Mouse (Mus musculus) limb, embryonic 10.5 days (tissue): ENCODE measurements around the gene Wfdc6a. TPM values are rescaled to one million over a fixed set of nuclear protein-coding genes. Genes with fewer than 3 reads are reported as not detected.
"Not testable (repeated sequence)": the region's sequence is repeated elsewhere in the genome, so short reads cannot be mapped to it uniquely, and the experiment has no call there.

ENCODE experiments used
- DNase-seq: peaks from one replicate; pipeline ENCODE4 v3.0.0-alpha.2; 2017; ENCODE audit warnings: low spot score
- H3K27ac ChIP-seq: fragments of 300-500 bp; sonication (generic); 2 replicates; pipeline ENCODE4 v1.5.1; 2016; ENCODE audit warnings: mild to moderate bottlenecking
- H3K27me3 ChIP-seq: fragments of 300-500 bp; sonication (generic); 2 replicates; pipeline ENCODE4 v1.6.1; 2016; ENCODE audit warnings: low read depth, mild to moderate bottlenecking; ENCODE audit not compliant: poor library complexity, severe bottlenecking
- H3K36me3 ChIP-seq: fragments of 300-500 bp; sonication (generic); 2 replicates; pipeline ENCODE4 v1.6.1; 2016; ENCODE audit warnings: mild to moderate bottlenecking, moderate library complexity
- H3K4me1 ChIP-seq: fragments of 300-500 bp; sonication (generic); 2 replicates; pipeline ENCODE4 v1.6.1; 2016
- H3K4me3 ChIP-seq: fragments of 300-500 bp; sonication (generic); 2 replicates; pipeline ENCODE4 v1.5.1; 2016; ENCODE audit warnings: mild to moderate bottlenecking, moderate library complexity
- H3K9me3 ChIP-seq: fragments of 300-500 bp; sonication (generic); replicated peaks from 2 replicates; pipeline ENCODE4 v1.6.1; 2016; ENCODE audit warnings: mild to moderate bottlenecking
- WGBS: fragments of 180-500 bp; shearing (Covaris S2); methylation state at CpG from one replicate; pipeline ENCODE4 v1.1.7; 2016; 5-methylcytosine and 5-hydroxymethylcytosine counted together
- polyA plus RNA-seq: library from polyadenylated mRNA; unstranded; fragments of >200 nt; fragmentation: Nextera tagmentation; extraction: Ambion mirVana; gene quantifications from 2 replicates; pipeline ENCODE4 v1.2.1, GENCODE M21; 2016

Wfdc6a gene
- polyA plus RNA-seq = not detected in 2 replicates

DNA sequence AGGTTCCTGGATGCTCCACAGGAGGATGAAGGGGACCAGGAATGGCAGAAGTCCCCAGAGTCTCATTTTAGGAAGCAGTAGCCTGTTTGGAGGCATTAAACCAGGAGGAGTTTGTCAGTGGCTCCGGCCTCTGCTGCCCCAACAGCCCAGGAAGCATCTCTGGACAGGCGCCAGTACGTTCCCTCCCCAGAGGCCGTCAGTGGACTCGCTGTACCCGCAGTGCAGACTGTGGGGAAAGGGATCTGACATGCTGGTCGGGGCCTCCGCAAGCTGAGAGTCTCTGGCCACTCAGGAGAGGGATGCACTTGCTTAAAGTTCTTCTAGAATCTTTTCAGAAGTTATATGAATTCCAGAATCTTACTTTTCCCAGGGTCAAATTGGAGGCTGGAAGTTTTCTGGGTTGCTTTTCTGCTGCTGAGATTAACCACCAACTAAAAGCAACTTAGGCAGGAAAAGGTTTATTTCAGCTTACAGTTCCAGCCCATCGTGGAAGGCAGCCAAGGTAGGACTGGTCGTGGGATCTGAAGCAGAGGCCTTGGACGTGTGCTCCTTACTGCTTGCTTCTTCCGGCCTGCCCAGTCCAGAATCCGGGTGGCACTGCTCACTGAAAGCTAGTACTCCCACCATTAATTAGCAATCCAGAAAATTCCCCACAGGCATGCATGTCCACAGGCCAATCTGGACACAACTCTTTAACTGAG lies at the start of gene Wfdc6a:
Gene Wfdc6a (minus strand): TSS at position 423 of the 701 bp plus-strand sequence.
- H3K27me3 ChIP-seq, DNase-seq, H3K4me3 ChIP-seq, H3K27ac ChIP-seq, H3K4me1 ChIP-seq, H3K36me3 ChIP-seq, H3K9me3 ChIP-seq: not testable (repeated sequence)
- WGBS = 79% methylated on average over 13 of the region's 13 CpGs

DNA sequence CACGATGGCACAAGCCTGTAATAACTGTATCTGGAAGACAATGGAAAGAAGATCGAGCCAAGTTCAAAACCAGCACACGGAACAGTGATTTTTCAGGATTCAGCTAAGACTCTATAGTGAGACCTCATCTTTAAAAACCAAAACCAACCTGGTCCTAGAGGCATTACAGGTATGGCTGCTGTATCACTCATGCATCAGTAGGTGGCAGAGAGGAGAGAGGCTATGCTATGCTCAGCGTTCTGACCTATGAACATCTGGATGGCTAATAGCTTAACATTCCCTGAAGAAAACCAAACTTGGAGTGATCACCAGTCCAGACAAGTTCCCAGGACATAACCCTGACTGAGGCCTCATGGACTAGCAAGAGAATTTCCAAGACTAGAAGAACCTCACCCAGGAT lies 36.5 kb upstream of the Wfdc6a start:
- no peak overlapping the region for H3K4me3 ChIP-seq
- no peaks in the 10 kb centered on the region for H3K27me3 ChIP-seq
- no peak overlapping the region for H3K27ac ChIP-seq
- H3K36me3 ChIP-seq = no peaks in the 10 kb centered on the region
- H3K9me3 ChIP-seq = no peaks in the 10 kb centered on the region
- 78% methylated on average over 4 of the region's 4 CpGs for WGBS
- no peak for DNase-seq
- H3K4me1 ChIP-seq = no peaks in the 10 kb centered on the region

DNA sequence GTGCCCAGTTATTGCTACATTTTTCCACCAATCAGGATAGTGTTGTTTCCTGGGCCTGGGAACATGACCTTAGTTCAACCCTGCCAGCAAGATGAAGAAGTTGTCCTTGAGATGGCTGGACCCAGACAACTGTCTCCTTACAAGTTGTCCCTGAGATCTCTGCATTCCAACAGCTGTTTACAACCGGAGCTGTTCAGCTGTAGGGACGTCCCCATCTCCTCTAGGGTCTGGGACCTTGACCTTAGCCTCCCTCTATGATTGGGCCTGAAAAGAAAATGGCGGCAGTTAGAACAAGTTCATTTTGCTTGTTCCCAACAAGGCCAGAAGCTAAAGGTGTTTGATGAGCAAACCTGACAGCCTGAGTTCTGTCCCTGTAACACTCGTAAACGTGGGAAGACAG lies 33.8 kb upstream of the Wfdc6a start:
- H3K36me3 ChIP-seq = no peaks in the 10 kb centered on the region
- H3K27me3 ChIP-seq = no peaks in the 10 kb centered on the region
- H3K4me3 ChIP-seq = no peak overlapping the region
- no peak overlapping the region for H3K27ac ChIP-seq
- H3K9me3 ChIP-seq = no peaks in the 10 kb centered on the region
- WGBS = 79% methylated on average over 5 of the region's 5 CpGs
- no peaks in the 10 kb centered on the region for H3K4me1 ChIP-seq
- DNase-seq = no peak

DNA sequence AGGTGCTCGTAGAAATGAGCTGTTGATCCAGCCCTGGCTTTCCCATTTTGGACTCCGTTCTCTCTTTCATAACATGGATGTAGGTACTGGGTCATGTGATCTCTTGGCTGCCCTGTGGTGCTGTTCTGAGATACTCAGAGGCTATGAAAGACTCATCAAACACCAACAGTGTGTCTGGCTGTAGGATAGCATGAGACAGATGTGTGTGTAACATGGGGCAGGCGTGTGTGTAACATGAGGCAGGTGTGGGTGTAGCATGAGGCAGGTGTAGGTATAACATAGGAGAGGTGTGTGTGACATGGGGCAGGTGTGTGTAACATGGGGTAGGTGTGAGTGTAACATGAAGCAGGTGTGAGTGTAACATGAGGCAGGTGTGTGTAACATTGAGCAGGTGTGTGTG lies 30.1 kb upstream of the Wfdc6a start:
- no peaks in the 10 kb centered on the region for H3K36me3 ChIP-seq
- H3K4me3 ChIP-seq = no peak overlapping the region
- no peaks in the 10 kb centered on the region for H3K4me1 ChIP-seq
- WGBS = 89% methylated on average over 3 of the region's 3 CpGs
- no peak for DNase-seq
- H3K27ac ChIP-seq = no peak overlapping the region
- H3K9me3 ChIP-seq = no peaks in the 10 kb centered on the region
- H3K27me3 ChIP-seq = no peaks in the 10 kb centered on the region

DNA sequence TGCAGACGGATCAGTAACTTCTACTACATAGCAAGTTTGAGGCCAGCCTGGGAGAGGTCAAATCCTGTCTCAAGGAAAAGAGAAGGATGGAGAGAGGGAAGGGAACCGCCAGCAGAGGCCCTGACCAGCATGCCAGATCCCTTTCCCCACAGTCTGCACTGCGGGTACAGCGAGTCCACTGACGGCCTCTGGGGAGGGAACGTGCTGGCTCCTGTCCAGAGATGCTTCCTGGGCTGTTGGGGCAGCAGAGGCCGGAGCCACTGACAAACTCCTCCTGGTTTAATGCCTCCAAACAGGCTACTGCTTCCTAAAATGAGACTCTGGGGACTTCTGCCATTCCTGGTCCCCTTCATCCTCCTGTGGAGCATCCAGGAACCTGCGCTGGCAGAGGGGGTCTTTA lies 28.2 kb upstream of the Wfdc6a start, which contains the start of the genes Wfdc6b and Wfdc8:
Gene Wfdc6b (plus strand): TSS at position 52 of the 400 bp plus-strand sequence.
Gene Wfdc8 (minus strand): TSS at position 156 of the 400 bp plus-strand sequence.
- not testable (repeated sequence) for DNase-seq, H3K27me3 ChIP-seq, H3K4me1 ChIP-seq, H3K4me3 ChIP-seq, H3K36me3 ChIP-seq, H3K27ac ChIP-seq, H3K9me3 ChIP-seq
- WGBS = 70% methylated on average over 8 of the region's 8 CpGs

DNA sequence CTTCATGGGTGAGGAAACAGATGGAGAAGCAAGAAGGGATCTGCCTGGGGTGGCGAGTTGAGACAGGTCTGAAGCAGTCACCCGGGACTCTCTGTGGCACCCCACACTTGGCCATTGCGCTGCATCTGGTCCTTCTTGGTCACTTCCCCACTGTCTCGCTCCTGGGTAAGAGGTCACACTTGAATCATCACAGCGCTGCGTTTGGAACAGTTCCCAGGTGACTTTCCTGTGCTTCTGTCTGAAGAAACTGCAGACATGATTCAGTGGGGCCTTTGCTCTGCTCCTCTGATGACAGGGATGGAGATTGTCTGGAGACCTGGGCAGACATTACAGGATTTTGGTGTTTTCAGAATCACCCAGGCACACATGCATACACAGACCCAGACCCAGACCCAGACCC lies 23.5 kb upstream of the Wfdc6a start:
- Histone ChIP-seq H3K4me3 (no peak overlapping the region), H3K27me3 (no peaks in the 10 kb centered on the region), H3K27ac (no peak overlapping the region), H3K36me3 (no peaks in the 10 kb centered on the region), H3K4me1 (no peaks in the 10 kb centered on the region), H3K9me3 (no peaks in the 10 kb centered on the region)
- WGBS = 81% methylated on average over 6 of the region's 6 CpGs
- DNase-seq = no peak

DNA sequence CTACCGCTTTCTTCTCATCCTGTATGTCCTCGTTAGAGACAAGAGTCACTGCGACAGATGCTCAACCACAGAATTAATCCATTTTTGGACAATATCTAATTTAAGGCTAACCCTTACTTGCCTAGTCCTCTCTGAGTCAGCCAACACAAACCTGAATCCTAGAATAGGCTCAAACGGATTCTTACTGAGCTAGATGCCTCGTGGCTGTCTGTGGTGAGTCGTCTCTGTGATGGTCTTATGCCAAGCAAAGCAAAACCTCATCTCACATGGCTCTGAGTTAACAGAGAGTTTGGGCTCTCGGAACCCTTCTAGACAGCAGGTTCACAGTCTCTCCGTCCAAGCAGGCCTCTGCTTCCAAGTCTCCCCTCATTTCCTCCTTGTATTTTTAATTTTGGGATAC lies 19.2 kb upstream of the Wfdc6a start:
- no peaks in the 10 kb centered on the region for H3K4me1 ChIP-seq
- no peaks in the 10 kb centered on the region for H3K36me3 ChIP-seq
- H3K4me3 ChIP-seq = no peak overlapping the region
- no peaks in the 10 kb centered on the region for H3K9me3 ChIP-seq
- no peaks in the 10 kb centered on the region for H3K27me3 ChIP-seq
- no peak for DNase-seq
- H3K27ac ChIP-seq = no peak overlapping the region
- WGBS = 91% methylated on average over 8 of the region's 8 CpGs

DNA sequence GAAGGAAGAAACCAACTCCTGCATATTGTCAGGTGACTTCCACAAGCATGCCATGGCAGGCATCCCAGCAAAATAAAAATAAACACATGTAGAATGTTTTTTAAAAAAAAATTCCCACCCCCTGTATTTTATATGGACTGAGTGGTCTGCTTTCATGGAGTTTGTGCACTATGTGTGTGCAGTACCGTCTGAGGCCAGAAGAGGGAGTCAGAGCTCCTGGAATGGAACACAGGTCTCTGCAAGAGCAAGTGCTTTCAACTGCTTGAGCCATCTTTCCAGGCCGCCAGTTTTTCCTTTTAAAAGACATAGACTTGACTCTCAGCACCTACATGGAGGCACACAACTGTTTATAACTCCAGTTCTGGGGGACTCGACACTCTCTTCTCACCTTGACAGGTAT lies 18.2 kb upstream of the Wfdc6a start:
- 88% methylated on average over 3 of the region's 3 CpGs for WGBS
- Histone ChIP-seq H3K4me3 (no peak overlapping the region), H3K36me3 (no peaks in the 10 kb centered on the region), H3K27ac (no peak overlapping the region), H3K27me3 (no peaks in the 10 kb centered on the region), H3K4me1 (no peaks in the 10 kb centered on the region), H3K9me3 (no peaks in the 10 kb centered on the region)
- DNase-seq = no peak

DNA sequence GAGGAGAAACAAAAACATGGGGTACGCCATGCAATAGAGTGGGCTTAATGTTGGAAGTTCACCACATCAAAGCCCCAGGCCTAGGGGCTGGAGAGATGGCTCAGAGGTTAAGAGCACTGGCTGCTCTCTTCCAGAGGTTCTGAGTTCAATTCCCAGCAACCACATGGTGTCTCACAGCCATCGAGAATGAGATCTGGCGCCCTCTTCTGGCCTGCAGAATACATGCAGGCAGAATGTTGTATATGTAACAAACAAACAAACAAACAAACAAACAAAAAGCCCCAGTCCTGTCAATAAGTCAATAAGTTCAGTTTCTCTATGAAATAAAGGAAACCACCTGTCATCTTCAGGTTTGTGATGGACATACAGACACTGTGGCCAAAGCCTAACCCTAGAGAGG lies 14.9 kb upstream of the Wfdc6a start:
- H3K27me3 ChIP-seq = no peaks in the 10 kb centered on the region
- no peak overlapping the region for H3K27ac ChIP-seq
- no peak for DNase-seq
- no peaks in the 10 kb centered on the region for H3K36me3 ChIP-seq
- no peaks in the 10 kb centered on the region for H3K9me3 ChIP-seq
- H3K4me1 ChIP-seq = no peaks in the 10 kb centered on the region
- H3K4me3 ChIP-seq = no peak overlapping the region
- WGBS = 62% methylated on average over 3 of the region's 3 CpGs

DNA sequence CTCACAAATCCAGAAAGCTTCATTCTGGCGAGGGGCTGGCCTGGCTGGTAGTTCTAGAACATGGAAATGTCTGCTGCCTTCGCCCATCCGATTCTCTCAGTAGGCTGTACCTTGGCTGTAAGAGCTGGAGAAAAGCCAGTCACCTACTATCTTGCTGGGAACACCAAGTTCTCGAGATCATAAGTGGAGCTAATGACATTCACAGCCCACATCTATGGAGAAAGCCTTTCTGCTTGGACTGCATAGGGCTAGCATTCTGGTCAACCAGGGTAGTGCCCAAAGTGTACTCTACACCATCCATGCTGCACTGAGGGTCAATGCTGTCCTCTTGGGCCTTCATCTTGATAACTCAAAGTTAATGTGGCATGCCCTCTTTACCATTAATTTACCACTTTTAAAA lies 8.2 kb upstream of the Wfdc6a start, which contains the start of gene Eppin:
Gene Eppin (minus strand): TSS at position 101 of the 400 bp plus-strand sequence.
- no peaks in the 10 kb centered on the region for H3K36me3 ChIP-seq
- no peak within 1 kb of the TSS for H3K27ac ChIP-seq
- H3K4me3 ChIP-seq = no peak within 1 kb of the TSS
- no peaks in the 10 kb centered on the region for H3K9me3 ChIP-seq
- H3K27me3 ChIP-seq = no peaks in the 10 kb centered on the region
- no peaks in the 10 kb centered on the region for H3K4me1 ChIP-seq
- 84% methylated on average over 4 of the region's 4 CpGs for WGBS
- DNase-seq = no peak

DNA sequence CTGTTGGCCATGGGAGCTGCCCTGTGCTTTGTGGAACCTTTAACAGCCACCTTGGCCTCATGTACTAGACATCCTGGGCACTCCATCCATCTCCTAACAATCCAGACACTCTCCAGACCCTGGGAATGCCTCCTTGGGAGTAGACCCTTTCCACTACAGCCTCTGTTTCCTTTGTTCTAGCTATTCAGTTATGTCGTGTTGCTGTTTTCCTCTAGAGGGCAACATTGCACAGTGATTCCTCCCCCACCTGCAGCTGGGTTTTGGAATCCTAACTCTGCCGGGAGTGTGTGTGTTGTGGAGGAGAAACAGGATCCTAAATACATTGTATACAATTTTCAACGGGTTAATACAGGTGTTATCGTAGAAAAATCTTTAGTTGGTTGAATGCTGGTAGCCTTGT lies 6.8 kb upstream of the Wfdc6a start:
- Histone ChIP-seq H3K27me3 (no peaks in the 10 kb centered on the region), H3K27ac (peak overlapping the region; percentile 84), H3K9me3 (no peaks in the 10 kb centered on the region), H3K4me1 (no peaks in the 10 kb centered on the region), H3K36me3 (no peaks in the 10 kb centered on the region), H3K4me3 (no peak overlapping the region)
- 14% methylated on average over 4 of the region's 4 CpGs for WGBS
- DNase-seq = peak; percentile 45

DNA sequence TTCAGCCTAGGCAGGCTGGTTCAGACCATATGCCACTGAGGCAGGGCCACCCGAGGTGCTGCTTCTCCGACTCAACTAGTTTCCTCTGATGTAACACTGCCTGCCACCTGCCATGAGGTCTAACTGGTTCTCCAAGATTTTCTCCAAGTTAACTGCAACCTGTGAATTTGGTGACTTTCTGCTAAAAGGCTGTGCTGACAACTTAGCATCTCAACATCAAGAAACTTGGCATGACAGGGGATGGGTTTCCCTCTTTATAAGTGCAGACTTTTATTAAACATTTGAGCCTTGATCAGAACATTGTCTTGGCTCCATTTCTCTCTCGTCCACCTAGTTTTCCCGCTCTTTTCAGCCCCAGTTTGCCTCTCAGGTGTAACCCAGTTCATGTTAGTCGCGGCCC lies 11.9 kb downstream of the Wfdc6a start, which contains the start of gene Spint3:
Gene Spint3 (minus strand): TSS at position 101 of the 400 bp plus-strand sequence.
- not testable (repeated sequence) for DNase-seq, H3K36me3 ChIP-seq, H3K4me1 ChIP-seq, H3K4me3 ChIP-seq, H3K27ac ChIP-seq, H3K27me3 ChIP-seq, H3K9me3 ChIP-seq
- WGBS = 83% methylated on average over 6 of the region's 6 CpGs

DNA sequence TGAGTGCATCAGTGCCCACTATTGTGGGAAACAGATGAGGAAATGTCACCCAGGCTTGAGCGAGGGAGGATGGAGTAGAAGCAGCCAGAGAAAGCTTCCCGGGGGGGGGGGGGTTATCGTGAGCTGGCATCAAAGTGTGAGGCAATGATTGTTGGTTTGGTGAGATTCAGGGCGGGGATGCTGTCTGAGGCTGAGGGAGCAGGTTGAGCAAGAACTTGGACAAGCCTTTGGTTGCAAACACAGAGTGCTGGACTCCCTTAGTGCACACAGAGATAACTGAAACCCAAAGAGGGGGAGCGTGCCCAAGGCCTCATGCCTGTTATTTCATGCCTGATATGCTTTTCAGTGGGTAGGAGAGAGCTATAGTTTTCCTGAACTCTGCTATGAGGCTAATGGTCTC lies 17.8 kb downstream of the Wfdc6a start:
- no peak for DNase-seq
- Histone ChIP-seq H3K4me1 (peaks cover 20% of the 10 kb centered on the region), H3K36me3 (peaks cover 14% of the 10 kb centered on the region), H3K4me3 (no peak overlapping the region), H3K9me3 (no peaks in the 10 kb centered on the region), H3K27ac (no peak overlapping the region), H3K27me3 (peaks cover 5% of the 10 kb centered on the region)
- WGBS = 86% methylated on average over 5 of the region's 5 CpGs

DNA sequence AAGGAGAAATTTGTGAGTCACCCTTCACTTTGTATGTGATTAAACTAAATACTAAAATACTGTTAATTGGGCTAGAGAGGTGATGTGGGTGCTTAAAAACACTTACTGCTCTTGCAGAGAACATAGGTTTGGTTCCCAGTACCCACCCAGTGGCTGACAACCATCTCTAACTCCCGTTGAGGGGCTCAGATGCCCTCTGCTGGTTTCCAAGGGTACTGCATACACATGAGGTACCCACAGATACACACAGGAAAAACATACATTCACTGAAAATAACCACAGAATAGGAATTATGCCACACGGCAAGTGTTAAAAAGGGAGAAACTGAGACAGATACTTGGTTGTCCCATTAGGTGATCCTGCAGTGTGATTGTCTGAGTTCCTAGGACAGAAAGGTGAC lies 18.2 kb downstream of the Wfdc6a start:
- Histone ChIP-seq H3K36me3 (peaks cover 14% of the 10 kb centered on the region), H3K27ac (no peak overlapping the region), H3K4me1 (peaks cover 25% of the 10 kb centered on the region), H3K9me3 (no peaks in the 10 kb centered on the region), H3K27me3 (peaks cover 9% of the 10 kb centered on the region), H3K4me3 (no peak overlapping the region)
- no peak for DNase-seq
- WGBS = 92% methylated on average over 2 of the region's 2 CpGs
